Comparison of ENCODE assay signal across 10 mouse cellular contexts in the genomic region with DNA sequence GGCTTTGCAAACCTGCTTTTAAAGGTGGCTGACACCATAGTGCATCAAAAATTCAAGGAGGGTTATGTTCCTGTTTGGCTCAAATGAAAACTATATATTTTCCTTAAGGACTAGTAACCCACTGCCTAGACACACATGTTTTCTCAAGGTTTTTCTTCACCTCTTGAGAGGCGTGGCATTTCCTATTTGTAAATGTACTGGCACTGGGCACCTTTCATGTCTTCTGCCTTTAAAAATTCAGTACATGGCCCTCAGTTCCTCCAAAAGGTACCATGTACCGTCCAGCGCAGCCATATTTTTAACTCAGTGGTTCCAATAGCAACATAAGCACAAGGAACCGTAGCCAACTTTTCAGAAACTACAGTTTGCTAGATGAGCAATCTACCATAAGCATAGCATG.
A peak's percentile ranks its signal among the peaks of the same experiment; 100 is the strongest.
DNase-seq lines count a peak whose midpoint lies in the region; ATAC-seq and TF ChIP-seq lines count a peak whose summit lies in the region.
"Had no signal": no experiment of that assay in that cellular context is flagged by ENCODE, and none has a peak within 500 bp of the region (broad histone marks: within the 10 kb centered on the region; RNA-seq: fewer than 3 reads in every experiment).

No protein-coding gene starts in this region.

- H3K27me3 ChIP-seq in heart, embryonic 11.5 days (ENCODE audit: control insufficient read depth, insufficient read depth, low read length): no peaks in the 10 kb centered on the region
- H3K27me3 ChIP-seq in hindbrain, embryonic 10.5 days (ENCODE audit: insufficient read depth, poor library complexity, severe bottlenecking): no peaks in the 10 kb centered on the region

- DNase-seq in heart, postnatal 4 days: no peak
- no peak for DNase-seq in hindbrain, embryonic 10.5 days (ENCODE audit: low spot score)
- no peak for DNase-seq in urinary bladder, postnatal 14 days (ENCODE audit: low spot score)
- no peak for DNase-seq in cerebellum, adult 11 months
- DNase-seq in adrenal gland, postnatal 14 days: no peak
- DNase-seq: kidney, adult 9 months; right cerebral cortex, postnatal 25 days had no signal

- H3K79me2 ChIP-seq in macrophage (ENCODE audit: inconsistent target): peaks cover 24% of the 10 kb centered on the region; the same call in 1 of the 2 replicates

- no peak for TF ChIP-seq CTCF in bone marrow macrophage, adult 2 months (IDR thresholded peaks at IDR 0.05; ENCODE audit: low read depth, low read length)

- H3K36me3 ChIP-seq in heart, embryonic 11.5 days (ENCODE audit: control insufficient read depth, insufficient read depth, low read length): peaks cover 6% of the 10 kb centered on the region; the same call in 1 of the 2 replicates
- H3K36me3 ChIP-seq in hindbrain, embryonic 10.5 days: peaks cover 23% of the 10 kb centered on the region
- H3K36me3 ChIP-seq in macrophage (ENCODE audit: inconsistent target): peaks cover 23% of the 10 kb centered on the region

- H3K27ac ChIP-seq in heart, embryonic 11.5 days (ENCODE audit: low read depth, low read length): no peak overlapping the region
- no peak overlapping the region for H3K27ac ChIP-seq in bone marrow macrophage, adult 2 months (ENCODE audit: insufficient read depth, low read depth, low read length)
- no peak overlapping the region for H3K27ac ChIP-seq in hindbrain, embryonic 10.5 days
- H3K27ac ChIP-seq in macrophage: no peak overlapping the region

- TF ChIP-seq POLR2A in bone marrow macrophage, adult 2 months (IDR thresholded peaks at IDR 0.05; ENCODE audit: borderline replicate concordance, low read depth, low read length): no peak

- no peaks in the 10 kb centered on the region for H3K9me3 ChIP-seq in heart, embryonic 11.5 days (replicated peaks; ENCODE audit: control insufficient read depth, low read length)
- no peaks in the 10 kb centered on the region for H3K9me3 ChIP-seq in hindbrain, embryonic 10.5 days

- 75% methylated on average over 4 of the region's 4 CpGs for WGBS in heart, embryonic 11.5 days (ENCODE audit: insufficient replicate concordance)
- WGBS in hindbrain, embryonic 10.5 days: 84% methylated on average over 4 of the region's 4 CpGs
- WGBS in macrophage (ENCODE audit: missing documents): 80% methylated on average over 4 of the region's 4 CpGs

- H3K4me1 ChIP-seq in heart, embryonic 11.5 days (ENCODE audit: control insufficient read depth, insufficient read depth, low read length): peaks cover 6% of the 10 kb centered on the region
- H3K4me1 ChIP-seq in bone marrow macrophage, adult 2 months (ENCODE audit: control insufficient read depth, insufficient read depth, low read length): peaks cover 8% of the 10 kb centered on the region
- H3K4me1 ChIP-seq in hindbrain, embryonic 10.5 days (replicated peaks): peaks cover 28% of the 10 kb centered on the region

- peak overlapping the region; percentile 94 for H3K4me2 ChIP-seq in heart, embryonic 11.5 days

- peak overlapping the region; percentile 34; the same call in 1 of the 2 replicates for H3K9ac ChIP-seq in heart, embryonic 11.5 days (ENCODE audit: low read depth, low read length)

- H3K4me3 ChIP-seq in heart, embryonic 11.5 days (ENCODE audit: low read depth, low read length): peak overlapping the region; percentile 79; the same call in 1 of the 2 replicates
- H3K4me3 ChIP-seq in bone marrow macrophage, adult 2 months (ENCODE audit: insufficient read depth, low read length): peak overlapping the region; percentile 82
- peak overlapping the region; percentile 98 for H3K4me3 ChIP-seq in hindbrain, embryonic 10.5 days
- peak overlapping the region; percentile 41 for H3K4me3 ChIP-seq in macrophage (ENCODE audit: inconsistent target)

- no peak for ATAC-seq in heart, embryonic 11.5 days (replicated peaks; ENCODE audit: insufficient number of reproducible peaks, low FRiP score, low TSS enrichment)

Comparison
In these comparisons a context has a peak if more than half of its experiments do, and no peak if none do; other contexts are left out.
1. H3K4me3 ChIP-seq: peak in every context shown above with its lines; median percentile 98 in hindbrain, embryonic 10.5 days; 82 in bone marrow macrophage, adult 2 months; 79 in heart, embryonic 11.5 days; 41 in macrophage.